Mouse (Mus musculus): Measurements from ENCODE around the gene Itpa.

GRCm38 (mm10) chr2:130632887-130633675, 34.3 kb upstream of the Itpa start:
- TF ChIP-seq TCF12 (IDR thresholded peaks at IDR 0.05; ENCODE audit: low read depth, low read length): no peak
- no peak for TF ChIP-seq EP300 (IDR thresholded peaks at IDR 0.05; ENCODE audit: low read depth in 1 of 2, low read length in 2 of 2)
- no peak for TF ChIP-seq CTCF (IDR thresholded peaks at IDR 0.05 in 2 of 3, conservative IDR thresholded peaks at IDR 0.05 in 1 of 3; ENCODE audit: control insufficient read depth in 1 of 3, insufficient read depth in 1 of 3, low read depth in 2 of 3, low read length in 3 of 3, poor library complexity in 1 of 3, severe bottlenecking in 1 of 3)
- no peak for TF ChIP-seq HCFC1 (IDR thresholded peaks at IDR 0.05; ENCODE audit: low read depth, low read length)
- no peak for TF ChIP-seq GATA1 (IDR thresholded peaks at IDR 0.05; ENCODE audit: low read depth, low read length)
- no peak for TF ChIP-seq JUND (IDR thresholded peaks at IDR 0.05; ENCODE audit: low read depth, low read length)
- no peak for TF ChIP-seq KAT2A (conservative IDR thresholded peaks at IDR 0.05; ENCODE audit: low read depth, low read length)
